Mouse (Mus musculus): ENCODE data around the gene Rbl2.

GRCm38 (mm10) chr8:91046370-91046769, 23.5 kb upstream of the Rbl2 start:
- no peak for TF ChIP-seq GATA1 (IDR thresholded peaks at IDR 0.05; ENCODE audit: borderline replicate concordance, low read length)
- no peak for TF ChIP-seq FLI1 (IDR thresholded peaks at IDR 0.05; ENCODE audit: low read length)

Measured in megakaryocyte, embryonic 14.5 days (primary cell).